Mouse (Mus musculus) CD8-positive naive resting alpha-beta T cell, adult 2 months (primary cell): ENCODE data around the gene Rnf157.
"Not testable (repeated sequence)": the region's sequence is repeated elsewhere in the genome, so short reads cannot be mapped to it uniquely, and the experiment has no call there.

Source experiments
- DNase-seq, 2 experiments: peaks; one replicate each; pipeline ENCODE4 v3.0.0; 2022; ENCODE audit warnings: low read depth in 2 of 2, low spot score in 2 of 2

Rnf157 gene

DNA sequence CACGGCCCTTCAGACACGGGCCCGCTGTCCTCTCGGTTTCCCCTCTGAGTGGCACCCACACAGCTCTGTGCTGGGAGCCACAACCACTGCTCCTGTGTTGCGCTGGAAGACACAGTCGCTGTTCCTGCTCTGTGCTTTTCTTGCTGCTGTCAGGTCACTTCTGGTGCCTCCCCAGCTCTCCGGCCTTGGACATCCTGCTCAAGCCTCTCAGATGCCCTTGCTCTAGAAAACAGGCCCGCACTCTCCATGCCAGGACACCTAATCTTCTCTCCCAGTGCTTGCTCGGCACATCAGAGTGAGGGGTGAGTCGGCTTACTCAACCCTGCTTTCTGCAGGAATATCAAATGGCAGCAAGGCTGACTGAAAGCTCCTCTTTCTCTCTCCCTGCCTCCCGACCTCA is 28.7 kb downstream of the Rnf157 start:
- DNase-seq: no peak

DNA sequence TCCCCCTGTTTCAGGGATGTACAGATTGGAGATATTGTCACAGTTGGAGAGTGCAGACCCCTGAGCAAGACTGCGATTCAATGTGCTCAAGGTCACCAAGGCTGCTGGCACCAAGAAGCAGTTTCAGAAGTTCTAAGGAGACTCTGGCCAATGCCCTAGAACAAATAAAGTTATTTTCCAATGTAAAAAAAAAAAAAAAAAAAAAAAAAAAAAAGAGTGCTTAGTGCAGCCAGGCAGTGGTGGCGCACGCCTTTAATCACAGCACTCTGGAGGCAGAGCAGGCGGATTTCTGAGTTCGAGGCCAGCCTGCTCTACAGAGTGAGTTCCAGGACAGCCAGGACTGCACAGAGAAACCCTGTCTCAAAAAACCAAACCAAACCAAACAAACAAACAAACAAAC is 29.8 kb downstream of the Rnf157 start:
- DNase-seq: not testable (repeated sequence)

DNA sequence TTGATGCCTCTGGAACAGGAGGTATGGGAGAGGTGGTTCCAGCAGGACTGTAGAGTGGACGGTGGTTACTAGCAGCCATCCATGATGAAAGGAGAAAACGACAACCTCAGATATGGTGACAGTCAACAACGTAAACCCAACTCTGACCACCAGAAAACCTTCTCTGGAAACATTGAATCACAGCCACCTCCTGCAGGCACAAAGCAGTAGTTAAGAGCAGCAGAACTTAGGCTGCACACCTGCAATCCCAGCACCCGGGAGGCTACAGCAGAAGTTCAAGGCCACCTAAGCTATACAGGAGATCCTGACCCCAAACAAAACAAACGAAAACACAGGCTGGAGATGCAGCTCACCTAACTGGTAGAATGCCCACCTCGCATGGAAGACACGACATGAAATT is 32.1 kb downstream of the Rnf157 start:
- DNase-seq: no peak

DNA sequence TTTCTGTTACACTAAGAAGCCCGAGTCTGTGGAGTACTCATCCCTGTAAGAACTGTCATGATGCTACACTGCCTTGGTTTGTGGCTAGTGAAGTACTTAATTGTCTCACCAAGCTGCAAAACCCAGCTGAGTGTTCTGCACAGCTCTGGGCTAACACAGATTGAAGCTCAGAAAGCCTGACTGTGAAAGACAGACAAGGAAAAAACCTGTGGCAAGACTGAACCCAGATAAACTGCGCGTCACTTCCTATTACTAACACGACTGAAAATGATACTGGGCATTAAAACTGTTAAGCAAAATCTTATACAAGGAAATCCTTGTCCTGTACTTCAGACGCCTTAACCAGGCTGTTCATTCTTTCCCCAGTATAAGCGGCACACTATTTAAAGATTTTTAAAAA is 33.3 kb downstream of the Rnf157 start:
- DNase-seq: no peak

DNA sequence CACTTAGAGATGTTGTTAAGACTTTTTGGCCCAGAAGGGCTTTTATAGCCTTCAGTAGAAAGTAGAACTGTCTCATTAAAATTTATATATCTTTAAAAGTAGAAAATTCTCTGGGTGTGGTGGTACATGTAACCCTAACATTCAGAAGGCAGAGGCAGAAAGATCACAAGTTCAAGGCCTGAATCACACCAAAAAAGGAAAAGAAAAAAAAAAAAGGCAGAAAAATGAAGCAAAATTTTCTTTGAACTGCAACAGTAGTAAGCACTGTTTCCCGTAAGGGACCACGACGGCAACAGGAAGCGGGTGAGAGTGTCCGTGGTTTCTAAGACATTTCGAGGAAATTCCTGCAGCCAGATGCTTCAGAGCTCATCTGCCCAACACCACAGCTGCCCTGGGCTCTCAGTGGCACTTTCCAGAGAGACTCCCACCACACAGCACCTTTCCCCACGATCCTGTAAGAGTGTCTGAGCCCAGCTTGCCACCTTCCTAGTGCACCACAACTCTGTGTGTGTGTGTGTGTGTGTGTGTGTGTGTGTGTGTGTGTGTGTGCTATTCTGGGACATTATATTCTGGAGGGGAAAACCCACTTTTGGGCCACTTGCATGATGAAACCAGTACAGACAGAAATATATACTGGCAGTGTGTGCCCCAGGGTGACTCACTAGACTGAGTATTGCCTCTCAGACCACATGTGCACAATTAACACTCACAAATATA is 35.7 kb downstream of the Rnf157 start:
- DNase-seq: peak; percentile 58 to 65

DNA sequence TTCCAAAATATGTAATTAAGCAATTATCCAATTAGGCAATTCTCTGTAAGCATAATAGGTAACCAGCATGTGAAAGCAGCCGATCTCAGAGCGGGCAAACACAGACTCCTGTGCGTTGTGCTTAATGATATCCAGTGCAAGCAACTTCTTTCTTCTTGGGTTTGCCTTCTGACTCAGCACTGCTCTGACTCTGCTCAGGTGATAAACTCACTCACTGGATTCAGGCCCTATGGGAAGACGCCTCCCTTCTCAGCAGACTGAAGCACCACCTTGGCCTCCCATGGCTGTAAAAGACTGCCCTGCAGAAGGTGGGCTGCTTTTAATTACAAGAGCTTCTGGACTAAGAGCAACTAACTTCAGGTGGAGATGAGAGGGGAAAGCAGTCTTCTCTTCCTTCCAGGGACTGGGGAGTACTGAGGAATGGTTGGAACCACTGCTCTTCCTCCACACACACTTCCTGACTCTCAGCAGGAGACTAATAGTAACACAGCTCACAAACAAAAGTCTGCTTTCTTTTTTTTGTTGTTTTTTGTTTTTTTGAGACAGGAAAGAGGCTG is 40.9 kb downstream of the Rnf157 start:
- no peak for DNase-seq

DNA sequence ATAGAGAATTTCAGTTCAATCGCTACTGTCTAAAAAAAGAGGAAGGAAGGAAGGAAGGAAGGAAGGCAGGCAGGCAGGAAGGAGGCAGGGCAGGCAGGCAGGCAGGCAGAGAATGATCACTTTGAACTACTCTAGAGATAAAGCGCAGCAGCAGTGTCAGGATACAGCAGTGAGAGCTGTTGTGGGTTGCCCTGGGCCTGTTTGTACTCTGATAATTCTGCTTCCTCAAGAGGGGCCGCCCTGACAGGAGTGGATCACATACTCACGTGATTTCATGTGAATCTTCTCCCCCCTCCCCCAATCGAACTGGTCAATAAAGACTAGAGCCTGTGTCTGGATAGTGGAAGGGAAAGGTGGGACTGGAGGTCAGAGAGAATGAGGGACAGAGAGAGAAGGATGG is 43.2 kb downstream of the Rnf157 start:
- peak in 1 of 2 experiments; percentile 46 for DNase-seq

DNA sequence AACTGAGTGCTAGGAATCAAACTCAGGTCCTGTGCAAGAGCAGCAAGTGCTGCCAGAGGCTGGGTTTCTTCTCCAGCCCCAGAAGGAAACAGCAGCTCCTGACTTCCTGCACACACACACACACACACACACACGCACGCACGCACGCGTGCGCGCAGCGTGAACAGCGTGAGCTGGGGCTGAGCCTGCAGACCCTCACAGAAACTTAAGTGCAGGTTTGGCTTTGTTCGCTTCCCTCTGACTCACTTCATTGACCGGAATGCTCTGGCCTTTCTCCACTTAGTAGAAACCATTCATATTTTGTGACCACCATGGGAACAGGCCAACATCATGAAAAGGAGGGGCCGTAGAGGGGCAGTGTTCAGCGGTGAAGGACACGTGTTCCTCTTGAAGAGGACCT is 43.8 kb downstream of the Rnf157 start:
- DNase-seq: no peak

DNA sequence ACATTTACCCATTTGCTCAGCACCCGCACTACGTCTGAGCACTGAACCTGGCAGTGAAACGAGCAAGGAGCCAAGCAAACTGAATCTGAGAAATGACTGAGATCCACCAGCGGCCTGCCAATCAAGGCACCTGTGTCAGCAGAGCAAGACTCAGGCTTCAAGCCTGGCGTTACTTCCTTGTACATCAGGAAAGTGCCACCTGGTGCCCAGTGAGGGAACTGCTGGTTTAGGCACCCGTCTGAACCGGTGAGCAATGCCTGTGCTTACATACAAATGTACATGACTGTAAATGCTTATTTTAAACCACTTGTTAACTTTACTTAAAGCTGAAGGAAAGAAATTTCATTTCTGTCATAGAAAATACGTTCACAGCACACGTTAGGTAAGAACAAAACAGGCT is 44.7 kb downstream of the Rnf157 start:
- DNase-seq: peak; percentile 79 to 90

DNA sequence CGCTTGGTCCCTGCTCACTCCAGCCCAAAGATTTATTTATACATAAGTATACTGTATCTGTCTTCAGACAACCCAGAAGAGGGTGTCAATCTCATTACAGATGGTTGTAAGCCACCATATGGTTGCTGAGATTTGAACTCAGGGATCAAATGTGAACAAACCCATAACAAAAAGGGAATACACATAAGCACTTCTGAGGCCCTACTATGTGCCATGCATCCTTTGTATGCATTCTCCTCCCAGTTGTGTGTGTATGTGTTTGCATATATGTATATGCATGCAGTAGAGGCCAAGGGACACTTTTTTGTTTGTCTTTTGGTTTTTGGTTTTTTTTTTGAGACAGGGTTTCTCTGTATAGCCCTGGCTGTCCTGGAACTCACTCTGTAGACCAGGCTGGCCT is 46.2 kb downstream of the Rnf157 start:
- DNase-seq: no peak

DNA sequence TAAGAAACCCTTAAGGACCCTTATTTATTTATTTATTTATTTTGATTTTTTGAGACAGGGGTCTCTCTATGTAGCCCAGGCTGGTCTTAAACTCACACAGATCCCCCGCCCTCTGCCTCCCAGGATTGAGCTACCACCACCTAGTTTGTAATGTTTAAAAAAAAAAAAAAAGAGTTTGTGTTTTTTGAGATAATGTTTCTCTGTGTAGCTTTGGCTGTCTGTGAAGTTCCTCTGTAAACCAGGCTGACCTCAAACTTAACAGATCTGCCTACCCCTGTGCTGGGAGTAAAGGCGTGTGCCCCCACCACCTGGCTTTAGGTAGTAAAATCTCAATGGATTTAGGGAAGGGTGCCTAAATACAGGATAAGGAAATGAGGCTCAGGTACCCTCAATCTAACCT is 46.7 kb downstream of the Rnf157 start:
- DNase-seq: no peak

DNA sequence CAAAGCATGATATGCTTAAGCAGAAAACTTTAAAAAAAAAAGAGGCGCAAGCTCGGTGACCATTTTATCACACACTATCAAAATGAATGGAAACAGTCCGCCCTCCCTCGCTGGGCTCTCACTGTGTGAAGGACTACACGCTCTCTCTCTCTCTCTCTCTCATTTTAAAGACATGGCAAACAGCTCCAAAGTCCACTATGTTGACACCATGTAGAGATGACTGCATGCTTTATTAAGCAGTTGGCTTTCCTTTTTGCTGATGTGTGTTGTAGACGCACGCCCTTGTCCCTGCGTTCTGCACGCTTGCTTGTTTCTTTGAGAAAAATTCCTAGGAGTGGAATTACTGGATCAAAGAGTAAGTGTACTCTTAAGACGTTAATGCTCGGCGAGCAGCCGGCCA is 47.4 kb downstream of the Rnf157 start:
- no peak for DNase-seq

DNA sequence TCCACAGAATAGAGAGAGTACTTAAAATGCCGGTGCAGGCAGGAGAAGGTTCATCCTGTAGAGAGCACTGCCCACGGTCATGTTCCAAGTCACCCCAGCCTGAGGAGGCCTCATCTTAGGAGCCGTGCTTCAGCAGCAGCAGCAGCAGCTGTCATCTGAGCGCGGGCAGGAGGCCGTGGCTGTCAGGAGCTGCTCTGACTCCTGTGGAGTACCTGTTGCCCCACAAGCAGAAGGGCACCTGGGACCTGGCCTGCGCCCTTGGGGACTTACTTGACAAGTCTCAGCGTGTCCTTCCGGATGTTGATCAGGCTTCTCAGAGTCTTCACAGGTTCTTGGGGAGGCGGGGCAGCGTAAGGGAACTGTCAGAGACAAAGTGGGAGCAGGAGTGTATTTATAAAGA is 50.8 kb downstream of the Rnf157 start:
- DNase-seq: no peak

DNA sequence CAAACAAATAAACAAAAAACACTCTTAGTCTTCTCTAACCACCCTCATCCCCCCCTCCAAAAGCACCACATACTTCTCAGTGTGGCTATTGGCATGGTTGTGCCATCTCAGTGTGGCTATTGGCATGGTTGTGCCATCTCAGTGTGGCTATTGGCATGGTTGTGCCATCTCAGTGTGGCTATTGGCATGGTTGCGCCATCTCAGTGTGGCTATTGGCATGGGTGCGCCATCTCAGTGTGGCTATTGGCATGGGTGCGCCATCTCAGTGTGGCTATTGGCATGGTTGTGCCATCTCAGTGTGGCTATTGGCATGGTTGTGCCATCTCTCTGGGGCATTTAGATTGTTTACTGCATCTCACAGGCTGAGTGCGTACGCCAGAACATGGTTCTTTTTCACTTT is 51.9 kb downstream of the Rnf157 start:
- DNase-seq: not testable (repeated sequence)

DNA sequence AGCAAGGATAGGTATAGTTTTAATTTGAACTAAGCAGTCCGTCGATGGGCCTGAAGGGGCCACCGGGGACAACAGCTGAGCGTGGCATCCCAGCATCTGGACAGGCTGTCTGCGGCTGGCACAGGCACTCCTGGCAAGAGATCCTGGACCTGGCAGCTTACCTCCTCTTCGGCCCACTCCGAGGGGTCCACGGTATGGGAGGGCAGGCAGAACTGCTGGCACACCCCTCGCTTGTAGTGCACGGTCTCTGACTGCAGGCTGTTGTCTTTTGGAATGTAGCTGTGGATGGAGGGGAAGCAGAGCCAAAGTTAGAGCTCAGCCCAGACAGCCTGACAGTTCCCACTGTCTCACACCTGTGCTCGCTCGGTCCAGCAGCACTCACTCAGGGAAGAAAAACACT is 53.2 kb downstream of the Rnf157 start:
- DNase-seq: no peak

DNA sequence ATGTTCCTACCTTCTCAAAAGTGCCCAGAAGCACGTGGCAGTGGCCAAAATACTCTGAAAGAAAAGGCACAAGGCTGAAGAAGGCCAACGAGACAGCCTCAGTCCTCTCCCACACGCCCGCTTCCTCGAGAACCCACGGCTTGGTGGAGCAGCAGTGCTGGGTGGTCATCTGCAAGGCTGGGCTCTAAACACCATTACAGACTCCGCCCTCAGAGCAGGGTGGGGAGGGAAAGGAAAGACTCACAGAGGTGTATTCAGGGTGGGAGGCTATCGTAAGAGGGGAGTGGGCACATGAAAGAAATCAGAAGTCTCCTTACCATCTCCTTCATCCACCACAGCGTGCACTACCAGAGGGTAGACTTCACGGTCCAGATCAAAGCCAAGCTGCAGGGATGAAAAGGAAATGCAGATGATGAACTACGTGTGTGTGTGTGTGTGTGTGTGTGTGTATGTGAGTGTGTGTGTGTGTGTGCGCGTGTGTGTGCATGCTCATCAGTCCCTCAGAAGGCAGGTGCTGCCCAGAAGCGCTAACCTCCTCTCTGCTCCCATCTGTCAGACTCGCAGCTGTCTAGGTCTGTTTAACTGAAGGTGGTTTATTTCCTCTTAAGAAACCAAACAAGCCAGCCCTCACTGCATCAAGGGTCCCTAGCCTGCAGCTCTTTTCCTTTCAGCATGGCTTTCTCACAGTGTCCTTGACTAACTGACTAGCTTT is 53.8 kb downstream of the Rnf157 start:
- no peak for DNase-seq

DNA sequence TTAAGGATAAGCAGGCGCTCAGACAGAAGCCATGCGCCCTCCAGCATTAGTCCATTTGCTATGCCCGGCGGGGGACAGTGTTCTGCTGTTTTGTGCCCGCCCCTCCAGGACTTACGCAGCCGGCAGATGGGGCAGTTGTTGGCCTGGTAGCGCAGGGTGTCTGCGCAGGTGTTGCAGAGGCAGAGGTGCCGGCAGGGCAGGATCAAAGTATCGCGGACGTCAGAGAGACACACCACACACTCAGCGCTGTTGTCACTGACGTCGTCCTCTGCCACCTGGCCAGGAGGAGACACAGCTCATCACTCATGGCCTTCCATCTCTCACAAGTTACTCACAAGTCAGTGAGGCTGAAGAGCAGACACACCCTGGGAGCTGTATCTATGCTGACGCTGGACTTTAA is 58.3 kb downstream of the Rnf157 start:
- DNase-seq: peak in 1 of 2 experiments; percentile 34

DNA sequence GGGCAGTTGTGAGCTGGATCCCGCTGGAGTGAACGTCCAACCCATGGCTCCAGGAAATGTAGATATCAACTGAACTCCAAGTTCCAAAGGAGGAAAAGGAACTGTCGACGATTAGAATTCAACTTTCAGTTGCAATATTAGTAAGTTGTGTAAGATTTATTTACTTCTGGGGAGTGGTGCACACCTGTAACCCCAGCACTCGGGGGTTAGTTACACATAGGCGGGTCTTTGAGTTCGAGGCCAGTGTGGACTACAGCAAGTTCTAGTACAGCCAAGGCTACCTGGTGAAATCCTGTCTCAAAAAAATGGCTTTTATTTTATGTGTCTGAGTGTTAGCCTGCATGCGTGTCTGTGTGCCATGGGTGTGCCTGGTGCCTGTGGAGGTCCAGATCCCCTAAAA is 59.3 kb downstream of the Rnf157 start:
- DNase-seq: no peak

DNA sequence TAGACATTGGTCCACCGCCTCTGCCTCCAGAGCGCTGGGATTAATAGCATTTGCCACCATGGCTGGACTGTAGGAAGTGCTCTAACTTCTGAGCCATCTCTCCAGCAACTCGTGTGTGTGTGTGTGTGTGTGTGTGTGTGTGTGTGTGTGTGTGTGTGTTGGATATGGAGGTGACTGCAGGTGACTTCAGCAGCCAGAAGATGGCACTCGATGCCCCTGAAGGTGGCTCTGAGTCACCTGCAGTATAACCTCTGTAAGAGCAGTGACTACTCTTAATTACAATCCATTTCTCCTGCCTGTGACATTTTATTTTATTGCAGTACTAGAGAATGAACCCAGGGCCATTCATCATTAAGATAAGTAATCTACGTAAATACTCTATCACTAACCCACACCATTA is 61.5 kb downstream of the Rnf157 start:
- no peak for DNase-seq

DNA sequence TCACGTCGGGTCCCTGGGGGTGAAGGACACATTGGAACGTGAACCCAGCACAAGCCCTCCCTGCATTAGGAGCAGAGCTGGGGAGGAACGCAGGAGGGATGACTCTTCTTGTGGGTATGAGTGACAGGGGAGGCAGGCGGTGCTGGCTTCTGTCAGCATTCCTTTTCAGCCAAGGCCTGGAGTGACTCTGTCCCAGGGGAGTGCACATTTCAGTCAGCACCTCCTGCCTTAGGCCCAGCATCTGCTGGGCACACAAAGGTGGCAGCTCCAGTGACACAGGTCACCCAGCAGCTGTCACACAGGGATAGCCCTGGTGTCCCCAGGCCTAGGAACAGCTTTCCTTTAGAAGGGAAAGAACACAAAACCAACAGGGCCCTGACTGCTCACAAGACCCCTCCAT is 64.9 kb downstream of the Rnf157 start:
- DNase-seq: no peak

DNA sequence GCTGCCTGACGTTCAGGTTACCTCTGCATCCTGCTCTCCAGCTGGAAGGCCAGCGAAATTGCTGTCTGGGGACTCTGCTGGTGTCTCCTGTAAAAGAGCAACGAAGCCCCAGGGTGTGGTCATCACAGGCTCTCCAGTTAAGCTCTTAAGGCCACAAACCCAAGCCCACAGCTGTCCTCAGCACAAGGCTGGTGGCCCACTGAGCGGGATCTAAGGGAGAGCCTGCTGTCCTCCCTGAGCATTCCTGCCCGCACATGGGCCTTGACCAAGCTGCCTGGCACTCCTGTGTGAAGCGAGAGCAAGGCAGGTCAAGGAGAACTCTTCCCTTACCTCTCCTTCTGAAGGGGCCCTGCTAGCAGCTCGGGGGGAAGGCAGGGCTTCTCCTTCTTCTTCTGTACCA is 65.8 kb downstream of the Rnf157 start:
- no peak for DNase-seq

DNA sequence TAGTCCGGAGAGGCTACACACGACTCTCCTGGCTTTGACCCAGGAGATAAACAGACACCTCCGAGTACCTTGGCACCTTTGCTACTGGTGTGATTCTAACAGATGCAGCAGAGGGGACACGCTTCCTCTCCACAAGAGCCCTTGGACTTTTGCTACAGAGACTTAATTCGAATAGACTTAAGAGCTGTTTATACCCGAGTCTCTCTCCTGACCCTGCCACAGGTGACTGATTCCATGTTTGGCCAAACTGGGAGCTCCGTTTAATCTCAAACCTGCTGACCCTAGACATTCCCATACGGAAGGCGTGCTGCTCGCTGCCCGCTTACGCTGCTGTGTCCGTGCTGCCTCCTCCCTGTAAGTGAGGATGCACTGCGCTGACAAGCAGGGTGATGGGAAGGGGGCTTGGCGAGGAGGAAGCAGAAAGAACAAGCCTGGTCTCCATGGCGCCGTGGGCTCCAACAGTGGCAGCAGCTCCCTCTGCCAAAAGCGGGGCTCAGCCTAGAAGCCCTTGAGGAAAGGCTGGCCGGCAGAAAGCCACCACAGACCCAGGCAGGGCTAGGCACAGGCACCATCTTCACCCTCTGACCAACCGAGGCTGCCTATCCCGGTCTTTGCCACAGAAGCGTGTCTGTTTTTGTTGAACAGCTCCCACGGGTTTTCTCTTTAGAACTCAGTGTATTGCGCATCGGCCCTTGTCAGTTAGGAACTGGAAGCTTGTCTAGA is 70.6 kb downstream of the Rnf157 start:
- no peak for DNase-seq
